Mouse (Mus musculus): ENCODE measurements around the gene Fstl1. TPM values are rescaled to one million over a fixed set of nuclear protein-coding genes. Genes with fewer than 3 reads are reported as not detected.
A peak's percentile ranks its signal among the peaks of the same experiment; 100 is the strongest.

Gene Fstl1
- total RNA-seq, 2 experiments from 2014 or later, result 457 to 460 TPM

DNA sequence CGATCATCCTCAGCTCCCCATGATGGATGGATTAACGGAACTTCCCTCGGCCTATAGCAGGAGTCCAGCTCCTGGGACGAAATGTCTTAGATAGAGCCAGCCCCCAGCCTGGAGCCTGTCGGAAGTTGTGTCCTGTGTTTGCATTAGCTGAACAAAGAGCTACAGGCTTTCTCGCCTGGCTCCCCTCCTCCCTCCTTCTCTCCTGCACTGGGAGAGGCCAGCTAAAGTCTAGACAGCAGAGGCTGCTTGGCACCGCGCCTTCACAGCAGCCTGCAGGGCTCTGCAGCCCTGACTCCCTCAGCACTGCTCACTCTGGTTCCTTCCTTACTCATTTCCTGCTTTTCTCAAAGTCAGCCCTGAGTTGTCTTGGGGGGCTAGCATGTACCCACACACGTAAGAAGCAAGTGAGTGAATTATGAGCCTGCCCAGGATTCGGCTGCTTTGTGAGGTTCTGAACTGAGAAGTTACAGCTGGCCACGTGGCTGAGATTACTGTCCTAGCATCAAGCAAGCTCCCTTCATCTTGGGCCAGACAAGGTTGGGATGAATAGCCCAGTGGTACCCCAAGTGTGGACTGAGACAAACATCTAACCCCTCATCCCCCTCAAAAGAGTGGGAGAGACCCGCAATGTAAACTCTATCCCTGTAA lies 11.8 kb downstream of the Fstl1 start:
- peak; percentile 88 for DNase-seq

DNA sequence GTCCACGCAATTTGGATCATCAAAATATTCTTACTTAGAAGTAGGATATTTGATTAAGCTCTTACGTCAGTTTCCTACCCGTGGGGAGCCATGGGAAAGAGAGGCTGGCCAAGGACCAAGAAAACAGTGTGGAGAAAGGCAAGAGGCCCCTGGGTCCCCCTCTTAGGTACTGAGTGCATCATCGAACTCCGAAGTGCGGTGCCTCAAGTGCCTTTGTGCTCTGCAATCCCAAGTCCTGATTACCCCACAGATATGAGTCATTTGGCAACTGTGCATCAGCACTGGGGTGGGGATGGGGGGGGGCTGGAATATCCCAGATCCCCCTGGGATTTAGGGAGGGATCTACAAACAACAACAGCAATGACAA lies 12.3 kb downstream of the Fstl1 start:
- peak; percentile 69 for DNase-seq

DNA sequence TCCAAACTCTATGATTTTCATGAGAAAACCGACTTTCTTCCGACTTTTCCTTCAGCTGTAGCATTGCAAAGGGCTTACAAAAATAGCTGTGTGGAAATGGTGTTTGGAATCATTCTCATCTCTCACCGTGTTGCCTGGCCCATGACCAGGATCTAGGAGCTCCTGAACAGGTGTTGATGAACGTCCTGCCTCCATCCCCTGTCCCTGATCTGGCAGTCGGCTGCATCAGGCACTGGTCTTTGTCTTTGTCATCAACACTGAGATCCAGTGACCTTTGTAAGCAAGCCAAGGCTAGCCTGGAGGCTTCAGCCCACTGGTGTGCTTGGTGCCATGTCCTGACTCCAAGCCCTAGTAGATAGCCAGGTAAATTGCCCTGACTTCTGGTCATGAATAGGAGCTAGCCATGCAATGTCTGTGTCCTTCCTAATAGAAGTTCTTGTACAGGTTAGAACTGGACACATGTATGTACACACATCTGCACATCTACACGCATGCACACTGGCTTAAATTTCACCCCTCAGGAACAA lies 12.8 kb downstream of the Fstl1 start:
- DNase-seq, result no peak

DNA sequence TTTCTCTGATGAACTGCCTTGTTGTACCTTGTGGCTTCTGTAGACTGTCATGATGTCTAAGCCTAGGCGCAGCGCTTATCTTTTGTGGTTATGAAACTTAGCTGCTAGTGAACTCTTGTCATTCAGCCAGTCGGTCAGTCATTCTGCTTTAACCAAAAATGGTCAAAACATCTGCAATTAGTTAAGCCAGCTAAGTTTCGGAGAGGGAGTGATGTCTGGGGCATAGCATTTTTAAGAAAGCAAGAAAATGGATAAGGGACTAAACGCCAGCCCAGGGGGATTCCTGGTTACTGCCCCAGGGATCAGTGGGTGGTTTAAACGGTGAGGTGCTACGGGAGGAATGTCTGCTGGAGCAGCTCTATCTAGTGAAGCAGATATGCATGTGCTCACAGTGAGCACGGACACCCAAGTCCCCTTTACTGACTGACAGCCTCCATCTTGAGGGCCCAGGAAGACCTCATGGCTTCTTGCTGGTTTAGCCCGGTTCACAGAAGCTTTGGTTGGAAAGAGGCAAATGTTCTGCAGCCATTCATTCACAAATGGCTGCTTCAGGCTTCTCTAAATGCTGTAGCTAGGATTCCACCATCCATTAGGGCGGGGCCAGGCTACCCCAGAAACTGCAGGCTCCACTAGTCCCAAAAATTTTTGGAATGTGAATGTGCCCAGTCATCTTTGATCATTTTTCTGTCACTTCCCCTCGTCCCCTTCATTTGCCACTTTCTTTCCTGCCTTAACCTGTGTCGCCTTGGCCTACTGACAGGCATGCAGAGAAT lies 13.5 kb downstream of the Fstl1 start:
- no peak for DNase-seq

DNA sequence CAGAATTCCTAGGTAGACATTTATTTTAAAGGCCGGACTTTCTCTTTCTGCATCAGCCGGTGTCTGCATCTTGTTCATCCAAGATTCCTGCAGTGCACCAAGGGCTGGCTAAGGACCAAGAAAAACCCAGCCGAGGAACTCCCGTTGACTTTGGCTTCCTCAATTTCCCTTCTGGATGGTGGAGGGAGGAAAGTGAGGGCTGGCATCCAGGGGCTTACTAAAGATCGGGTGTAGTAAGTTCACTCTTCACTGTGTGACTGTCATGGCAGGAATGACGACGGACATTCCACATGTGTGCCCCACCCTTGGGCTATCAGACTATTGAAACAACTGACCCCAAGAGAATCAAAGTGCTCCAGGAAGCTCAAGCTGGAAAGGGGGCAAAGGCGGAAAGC lies 14.1 kb downstream of the Fstl1 start:
- peak; percentile 71 for DNase-seq

DNA sequence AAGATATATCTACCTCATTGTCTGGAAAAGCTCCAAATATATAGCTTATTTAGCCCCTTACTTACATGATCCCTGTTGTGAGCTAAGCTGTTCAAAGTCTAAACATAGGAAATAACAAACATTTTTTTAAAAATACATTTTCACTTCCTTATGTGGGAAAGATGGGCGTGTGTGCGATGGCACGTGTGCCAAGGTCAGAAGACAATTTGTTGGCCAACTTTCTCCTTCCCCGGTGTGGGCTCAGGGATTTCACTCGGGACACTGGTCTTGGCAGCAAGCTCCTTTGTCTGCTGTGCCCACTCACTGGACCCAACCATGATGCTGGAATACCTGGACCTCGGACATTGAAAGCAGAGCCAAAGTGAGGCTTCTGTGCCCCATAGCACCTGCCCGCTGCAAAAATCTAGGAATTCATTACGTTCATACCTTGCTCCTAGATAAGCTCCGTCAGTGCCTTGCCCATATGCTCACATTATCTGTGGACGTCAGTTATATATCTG lies 19.0 kb downstream of the Fstl1 start:
- DNase-seq, result no peak

DNA sequence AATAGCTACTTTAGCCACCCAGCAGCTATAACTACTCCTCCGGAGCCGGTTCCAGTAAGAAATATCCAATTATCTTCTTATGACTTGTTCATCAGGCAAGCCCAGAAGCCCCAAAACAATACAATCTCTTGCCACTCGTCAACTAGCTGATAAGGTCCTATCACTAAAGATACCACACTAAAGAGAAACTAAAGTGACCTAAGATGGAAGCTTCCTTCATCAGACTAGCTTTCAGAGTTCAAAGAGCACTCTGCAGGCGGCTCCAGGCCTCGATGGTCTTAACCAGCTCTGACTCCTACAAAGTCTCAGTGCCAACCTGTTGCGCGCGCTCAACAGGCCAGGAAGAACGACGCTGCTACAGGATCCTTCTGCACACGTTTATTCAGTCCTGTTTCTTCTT lies 19.6 kb downstream of the Fstl1 start:
- no peak for DNase-seq

DNA sequence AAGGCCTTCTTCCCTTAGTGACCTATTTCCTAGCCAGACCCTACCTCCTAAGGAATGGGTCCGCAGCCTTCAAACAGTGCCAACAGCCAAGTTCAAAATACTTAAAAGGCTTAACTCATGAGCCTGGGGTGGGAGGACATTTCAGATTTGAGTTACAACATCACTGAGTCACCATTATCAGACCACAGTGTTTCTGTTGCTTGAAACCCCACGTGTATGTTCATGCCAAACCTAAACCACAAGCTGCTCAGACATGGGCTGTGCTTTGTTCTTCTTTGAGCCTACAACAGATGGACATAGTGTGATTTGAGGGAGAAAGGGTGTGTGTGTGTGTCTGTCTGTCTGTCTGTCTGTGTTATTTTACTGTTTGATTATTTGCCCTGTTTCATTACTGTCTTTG lies 24.4 kb downstream of the Fstl1 start:
- DNase-seq, result no peak

DNA sequence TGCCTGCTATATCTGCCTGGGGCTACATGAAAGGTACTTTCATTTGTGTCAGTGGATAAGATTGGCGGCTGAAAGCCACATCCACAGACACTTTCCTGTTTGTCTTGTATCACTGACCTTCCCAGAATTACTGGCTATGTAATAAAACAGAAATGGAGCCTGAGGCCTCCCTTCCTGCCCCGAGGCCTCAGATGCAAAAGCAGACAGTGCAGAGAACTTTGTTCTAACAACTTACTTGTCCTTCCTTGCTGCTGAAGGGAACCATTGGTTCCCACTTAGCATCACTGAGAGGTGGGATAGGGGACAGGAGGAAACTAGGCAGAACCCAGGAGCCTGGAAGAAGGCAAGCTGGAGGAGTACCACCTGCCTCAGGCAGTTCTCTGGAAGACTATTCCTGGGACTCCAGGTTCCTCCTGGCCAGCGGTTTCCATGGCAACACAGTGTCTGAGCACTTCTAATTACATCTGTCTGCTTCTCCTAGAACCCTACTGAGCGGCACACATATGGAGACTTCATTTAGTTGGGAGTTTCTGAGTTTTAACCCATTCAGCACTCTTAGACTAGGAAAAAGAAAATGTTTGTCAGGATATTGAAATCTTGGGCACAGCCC lies 26.1 kb downstream of the Fstl1 start:
- no peak for DNase-seq

DNA sequence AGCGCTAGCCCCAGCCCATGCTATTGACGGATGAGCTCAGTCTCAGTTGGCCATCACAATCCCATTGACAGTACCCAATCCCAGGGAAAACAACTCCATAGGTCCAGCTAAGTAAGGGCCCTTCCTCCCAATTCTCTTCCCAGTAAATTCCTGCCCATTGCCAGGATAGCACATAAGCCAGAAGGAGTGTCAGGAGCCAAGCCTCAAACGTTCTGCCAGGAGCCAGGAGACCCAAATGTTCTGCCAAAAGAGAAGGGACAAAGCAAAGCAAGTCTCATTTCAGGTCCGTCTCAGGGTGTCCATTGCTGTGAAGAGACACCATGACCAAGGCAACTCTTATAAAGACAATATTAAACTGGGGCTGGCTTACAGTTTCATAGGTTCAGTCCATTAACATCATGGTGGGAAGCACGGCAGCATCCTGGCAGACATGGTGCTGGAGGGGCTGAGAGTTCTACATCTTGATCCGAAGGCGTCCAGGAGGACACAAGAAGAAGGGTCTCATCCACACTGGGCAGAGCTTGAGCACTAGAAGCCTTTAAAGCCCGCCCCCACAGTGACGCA lies 26.8 kb downstream of the Fstl1 start:
- no peak for DNase-seq

DNA sequence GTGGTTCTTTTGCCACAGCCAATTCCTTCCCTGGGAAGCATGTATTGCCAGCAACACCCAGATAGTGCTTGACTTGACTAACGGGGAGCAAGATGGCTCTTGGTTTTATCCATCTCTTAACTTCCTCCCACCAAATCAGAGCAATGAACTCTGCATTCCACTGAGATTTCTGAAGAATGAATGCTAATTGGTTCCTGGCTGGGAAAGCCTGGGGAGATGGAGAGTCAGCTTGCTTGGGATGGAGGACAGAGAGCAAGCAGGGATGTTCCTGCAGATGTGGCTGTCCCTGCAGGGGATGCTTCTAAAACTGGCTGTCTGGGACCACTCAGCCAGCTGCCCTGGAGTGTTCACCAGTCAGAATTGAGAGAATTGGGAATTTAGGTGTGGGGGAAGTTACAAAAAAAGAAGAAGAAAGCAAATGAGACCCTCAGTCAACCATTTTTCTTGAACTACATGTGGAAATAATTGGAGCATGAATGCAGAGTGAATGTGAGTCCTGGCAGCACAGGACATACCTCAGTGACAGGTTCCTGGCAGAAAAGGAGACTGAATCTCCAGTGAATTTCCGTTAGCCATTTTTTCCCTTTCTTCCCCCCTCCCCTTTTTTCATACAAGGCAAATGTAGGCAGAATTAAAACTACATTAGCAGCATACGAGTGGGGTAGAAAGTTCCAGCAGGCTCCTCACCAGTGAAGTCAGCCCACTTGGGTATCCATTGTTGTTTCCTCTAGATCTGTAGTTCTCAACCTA lies 29.2 kb downstream of the Fstl1 start:
- no peak for DNase-seq

DNA sequence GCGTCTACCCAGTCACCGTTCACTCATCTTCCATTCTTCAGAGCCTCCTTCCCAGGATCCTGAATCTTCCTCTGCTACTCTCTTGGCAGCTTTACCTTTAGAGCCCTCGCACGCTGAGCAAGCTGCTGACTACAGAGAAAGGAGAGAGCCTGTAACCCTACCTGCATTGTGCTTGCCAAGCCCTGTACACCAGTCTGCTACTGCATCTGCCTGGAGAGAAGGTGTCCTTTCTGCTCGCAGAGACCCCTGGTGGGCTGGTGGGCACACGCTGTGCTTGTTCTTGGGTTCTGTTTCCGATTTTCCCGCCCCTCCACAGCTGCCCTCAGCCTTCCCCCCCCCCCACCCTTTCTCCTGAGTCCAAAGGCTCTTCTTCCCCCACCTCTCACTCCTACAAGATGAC lies 30.6 kb downstream of the Fstl1 start:
- DNase-seq, result no peak

DNA sequence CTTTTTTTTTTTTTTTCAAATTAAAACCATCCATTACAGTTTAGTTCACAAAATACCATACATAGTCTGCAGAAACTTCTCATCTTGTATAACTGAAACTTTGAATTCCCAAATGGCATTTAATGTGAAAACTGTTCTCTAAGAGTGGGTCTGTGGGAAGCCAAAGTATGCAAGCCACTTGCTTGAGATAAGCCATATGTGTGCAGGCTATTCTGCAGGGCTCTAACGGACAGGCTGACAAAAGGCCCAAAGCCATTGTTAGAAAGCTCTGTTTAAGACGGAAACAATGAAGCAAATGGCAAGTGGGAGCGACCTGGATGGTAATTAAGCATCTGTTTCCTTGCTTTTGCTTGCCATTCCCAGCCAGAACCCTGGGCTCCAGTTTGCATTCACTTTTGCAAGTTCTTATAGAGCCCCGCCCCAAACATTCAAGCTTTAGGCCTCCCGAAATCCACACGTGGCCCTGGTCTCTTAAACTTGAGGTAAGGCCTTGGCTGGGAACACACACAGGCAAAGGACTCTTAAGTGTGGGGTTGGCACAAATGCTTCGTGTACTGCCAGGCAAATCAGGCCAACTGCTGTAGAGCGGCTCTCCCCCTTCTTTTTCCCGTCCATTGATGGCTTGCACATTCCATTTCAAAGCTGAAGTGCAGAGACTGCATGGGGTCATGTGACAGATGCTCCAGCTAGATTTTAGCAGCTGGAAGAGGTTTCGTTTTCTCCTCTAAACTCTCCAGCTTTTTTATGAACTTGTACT lies 32.4 kb downstream of the Fstl1 start:
- DNase-seq, result peak; percentile 50

DNA sequence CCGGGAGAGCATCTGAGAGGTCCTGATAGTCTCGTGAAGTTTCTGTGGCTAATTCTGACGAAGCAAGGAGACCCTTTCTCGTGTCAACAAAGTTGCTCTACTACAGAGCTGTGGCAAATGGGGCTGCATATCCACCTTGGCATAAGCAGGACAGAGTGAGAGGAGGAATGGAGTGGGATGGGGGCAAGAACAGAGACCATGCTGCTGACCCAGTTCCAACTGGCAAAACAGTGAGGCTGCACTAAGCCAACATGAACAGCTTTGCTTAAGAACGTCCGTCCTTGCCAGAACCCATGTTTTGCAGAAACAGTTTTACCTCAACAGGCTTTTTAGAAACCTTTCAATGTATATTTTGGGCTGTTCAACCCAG lies 32.9 kb downstream of the Fstl1 start:
- no peak for DNase-seq

DNA sequence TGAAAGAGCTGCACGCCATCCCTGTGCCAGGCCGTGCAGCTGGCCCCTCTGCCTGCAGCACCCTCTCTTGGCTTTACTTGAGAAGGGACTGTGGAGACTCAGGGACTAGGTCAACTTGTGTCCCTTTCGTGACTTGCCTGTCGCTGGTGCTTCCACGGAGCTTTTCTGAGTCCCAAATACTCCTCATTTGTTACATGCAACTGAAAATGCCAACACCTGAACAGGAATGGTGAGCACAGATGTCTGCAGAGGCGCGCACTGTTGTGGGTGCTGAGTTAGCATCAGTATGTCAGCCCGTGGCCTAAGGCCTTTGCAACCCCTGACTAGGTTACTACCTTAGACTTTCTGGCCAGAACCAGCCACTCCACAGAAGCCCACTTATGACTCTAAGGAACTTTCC lies 35.2 kb downstream of the Fstl1 start:
- no peak for DNase-seq

DNA sequence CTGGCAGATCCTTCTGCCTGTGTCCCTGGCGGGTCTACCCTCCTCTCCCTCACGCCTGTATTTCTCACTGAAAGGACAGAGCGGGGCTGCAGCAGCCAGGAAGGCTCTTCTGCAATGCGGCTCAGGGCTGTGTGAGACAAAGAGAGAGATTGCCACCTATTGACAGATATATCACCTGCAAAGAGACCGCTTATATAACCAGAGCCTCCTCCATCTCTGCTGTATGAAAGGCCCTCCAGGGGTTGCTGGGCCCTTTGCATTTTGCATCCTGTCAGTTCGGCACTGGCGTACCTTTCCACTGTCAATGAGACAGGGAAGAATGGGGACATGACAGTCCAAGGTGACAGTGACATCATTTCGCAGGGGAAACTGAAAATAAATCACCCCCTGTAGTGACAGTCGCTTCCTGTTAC lies 35.8 kb downstream of the Fstl1 start:
- DNase-seq, result peak; percentile 48

DNA sequence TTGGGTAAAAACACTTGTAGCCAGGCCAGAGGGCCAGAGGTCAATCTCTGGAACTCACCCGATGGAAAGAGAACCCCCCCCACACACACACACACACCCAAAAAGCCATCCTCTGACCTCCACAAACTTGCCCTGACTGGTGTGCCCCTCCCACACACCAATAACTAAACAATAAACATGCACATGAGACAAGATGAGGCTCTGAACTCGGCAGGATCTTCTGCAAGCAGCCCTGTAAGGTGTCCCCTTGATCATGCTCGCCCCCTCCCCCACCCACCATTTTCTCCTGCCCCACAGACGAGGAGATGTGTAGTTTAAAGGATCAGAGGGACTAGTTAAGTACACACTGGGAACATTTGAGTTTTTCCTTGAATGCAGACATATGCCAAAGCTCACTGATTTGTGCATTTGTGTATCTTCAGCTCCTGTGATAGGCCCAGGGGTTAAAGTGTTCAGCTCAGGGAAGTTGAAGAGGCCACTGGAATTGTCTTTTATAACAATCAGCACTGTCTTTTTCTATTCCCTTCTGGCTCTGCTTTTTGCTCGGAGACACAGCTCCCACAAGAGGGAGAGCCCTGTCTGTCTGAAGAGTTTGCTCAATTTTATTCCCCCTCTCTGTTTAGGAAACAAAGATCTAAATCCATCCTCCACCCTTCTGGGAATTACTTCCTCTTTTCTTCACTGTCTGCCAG lies 37.2 kb downstream of the Fstl1 start:
- DNase-seq, result no peak

DNA sequence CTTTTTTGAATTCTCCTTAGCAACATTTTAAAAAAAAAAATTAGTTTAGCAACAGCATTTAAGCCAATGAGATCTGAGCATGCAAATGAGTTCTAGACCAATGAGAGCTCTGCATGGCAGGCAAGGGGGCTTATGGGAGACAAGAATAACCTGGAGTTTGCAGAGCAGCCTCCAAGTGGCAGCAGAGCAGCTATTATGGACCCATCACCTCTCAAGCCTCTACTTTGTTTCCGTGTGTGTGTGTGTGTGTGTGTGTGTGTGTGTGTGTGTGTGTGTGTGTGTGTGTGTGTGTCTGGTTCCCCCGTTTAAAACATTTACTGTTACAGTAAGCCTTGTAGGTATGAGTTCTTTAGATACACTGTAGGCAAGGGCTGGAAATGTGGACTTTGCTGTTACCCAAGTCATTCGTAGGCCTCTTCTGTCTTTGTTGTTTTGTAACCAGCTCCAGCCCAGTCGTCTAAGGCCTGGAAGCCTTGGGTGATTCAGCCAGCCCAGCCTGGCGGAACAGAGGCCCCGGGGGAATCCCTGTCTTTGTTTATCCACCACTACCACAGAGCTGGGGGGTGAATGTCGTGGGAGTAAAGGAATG lies 37.8 kb downstream of the Fstl1 start:
- DNase-seq, result peak; percentile 76

DNA sequence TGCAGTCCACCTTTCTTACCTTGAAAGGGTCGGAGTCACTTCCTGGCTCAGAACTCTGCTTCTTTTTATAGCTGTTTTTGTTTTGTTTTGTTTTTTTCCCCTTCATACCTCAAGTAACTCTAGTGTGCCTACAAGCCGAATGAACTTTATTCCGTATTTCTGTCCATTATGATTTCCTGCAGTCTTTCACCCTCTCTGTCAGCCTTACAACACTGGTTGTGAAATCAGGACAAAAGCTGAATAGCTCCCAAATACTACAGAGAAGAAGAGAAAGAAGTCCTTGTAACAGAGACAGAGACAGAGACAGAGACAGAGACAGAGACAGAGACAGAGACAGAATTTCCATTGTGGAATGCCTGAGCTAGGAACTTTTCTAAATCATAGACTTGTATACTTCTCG lies 41.3 kb downstream of the Fstl1 start:
- DNase-seq, result no peak

DNA sequence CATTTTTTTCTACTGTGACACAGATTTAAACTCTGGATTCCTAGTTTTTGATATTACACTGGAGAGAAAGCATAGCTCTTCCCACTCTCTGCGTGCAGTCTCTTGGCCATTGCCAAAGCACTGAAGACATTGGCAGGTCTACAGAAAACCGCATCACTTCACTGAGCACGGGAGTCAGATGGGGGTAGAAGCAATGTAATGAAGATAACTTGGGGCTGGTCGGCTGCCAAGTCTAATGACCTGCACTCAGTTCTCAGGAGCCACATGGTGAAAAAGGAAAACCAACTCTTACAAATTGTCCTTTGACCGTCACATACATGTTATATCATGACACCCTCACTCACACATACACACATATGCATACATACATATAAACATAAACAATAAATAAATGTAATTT lies 47.3 kb downstream of the Fstl1 start:
- peak; percentile 33 for DNase-seq

Data from heart, postnatal 4 days (tissue).